Mouse (Mus musculus): Measurements from ENCODE around the gene Olfr1392.

DNA sequence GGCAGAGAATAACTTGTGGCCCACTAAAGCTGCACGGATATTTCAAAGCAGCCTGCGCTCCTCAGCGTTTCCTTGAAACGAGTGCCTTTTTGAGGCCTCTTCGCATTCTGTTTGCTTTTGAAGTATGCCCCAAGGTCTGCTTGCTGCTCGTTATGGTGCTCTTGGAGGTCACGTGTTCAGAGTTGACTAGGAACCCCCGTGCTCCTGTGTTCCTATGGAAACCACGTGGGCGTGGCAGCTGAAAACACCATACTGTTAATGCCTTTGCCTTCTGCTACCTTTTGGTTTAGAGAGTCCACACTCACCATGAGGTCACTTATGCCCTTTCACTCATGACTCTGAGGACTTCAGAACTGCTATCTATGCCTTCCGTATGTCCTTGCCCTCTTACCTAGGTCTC lies 20.5 kb upstream of the Olfr1392 start:
- no peak for TF ChIP-seq EP300 (IDR thresholded peaks at IDR 0.05; ENCODE audit: low read depth)
- no peak for TF ChIP-seq CTCF (IDR thresholded peaks at IDR 0.05; ENCODE audit: low read depth)

All from liver, postnatal 0 days (tissue).